Mouse (Mus musculus): Measurements from ENCODE around the gene Lctl.

- TF ChIP-seq BHLHE40 (IDR thresholded peaks at IDR 0.05; ENCODE audit: borderline replicate concordance, low read depth, low read length) (no peak), POLR2A (IDR thresholded peaks at IDR 0.05; ENCODE audit: control insufficient read depth in 1 of 2, insufficient read depth in 1 of 2, low read depth in 1 of 2, low read length in 2 of 2, poor library complexity in 1 of 2) (no peak; a peak in 1 of 4 replicates), ZC3H11A (IDR thresholded peaks at IDR 0.05; ENCODE audit: low read depth, low read length) (no peak), USF1 (IDR thresholded peaks at IDR 0.05; ENCODE audit: low read depth, low read length) (no peak), SIN3A (IDR thresholded peaks at IDR 0.05; ENCODE audit: low read length) (peak; percentile 8; the same call in 1 of the 2 replicates), EP300 (IDR thresholded peaks at IDR 0.05; ENCODE audit: low read depth in 1 of 2, low read length in 2 of 2) (no peak), CTCF (IDR thresholded peaks at IDR 0.05 in 2 of 3, conservative IDR thresholded peaks at IDR 0.05 in 1 of 3; ENCODE audit: control insufficient read depth in 1 of 3, insufficient read depth in 1 of 3, low read depth in 2 of 3, low read length in 3 of 3, poor library complexity in 1 of 3, severe bottlenecking in 1 of 3) (no peak), CHD2 (IDR thresholded peaks at IDR 0.05; ENCODE audit: low read length) (no peak), NELFE (IDR thresholded peaks at IDR 0.05; ENCODE audit: low read depth, low read length) (no peak), TAL1 (IDR thresholded peaks at IDR 0.05; ENCODE audit: low read length) (no peak), JUND (IDR thresholded peaks at IDR 0.05; ENCODE audit: low read depth, low read length) (no peak), ZMIZ1 (IDR thresholded peaks at IDR 0.05; ENCODE audit: low read depth, low read length) (0 out of 2 replicates have a peak, but pooled peaks have one; percentile 4), ELF1 (IDR thresholded peaks at IDR 0.05; ENCODE audit: low read depth, low read length) (no peak), MXI1 (IDR thresholded peaks at IDR 0.05; ENCODE audit: low read depth, low read length) (no peak)
Observed at GRCm38 (mm10) chr9:64175378-64175777, 58.4 kb downstream of the Lctl start.
